ENCODE assay signal across 21 mouse cellular contexts in genomic region chr16:90907250-90907649, GRCm38 (mm10). TPM values are rescaled to one million over a fixed set of nuclear protein-coding genes. Genes with fewer than 3 reads are reported as not detected.
DNase-seq lines count a peak whose midpoint lies in the region; TF ChIP-seq lines count a peak whose summit lies in the region.
"Had no signal": no experiment of that assay in that cellular context is flagged by ENCODE, and none has a peak within 500 bp of the region (broad histone marks: within the 10 kb centered on the region; RNA-seq: fewer than 3 reads in every experiment).

No protein-coding gene starts in this region.

- H3K4me3 ChIP-seq in CH12.LX (replicated peaks in 1 of 3; ENCODE audit: low read depth in 2 of 3, low read length in 2 of 3, poor library complexity in 1 of 3): no peak overlapping the region
- H3K4me3 ChIP-seq in MEL (ENCODE audit: control insufficient read depth in 1 of 2, insufficient read depth in 1 of 2, low read depth in 2 of 2, low read length in 2 of 2): no peak overlapping the region

- dilution Hi-C loops in CH12.LX (cut with MboI; ENCODE audit: extremely low pct_ligation_motif_present, extremely low pct_unique_long_range_greater_than_20kb, low sequenced_read_pairs): no loop called here

- H3K9ac ChIP-seq in CH12.LX (ENCODE audit: insufficient read depth, low read depth) (no peak overlapping the region), MEL (ENCODE audit: control insufficient read depth, low read depth, low read length, poor library complexity, severe bottlenecking) (no peak overlapping the region)

- H3K79me2 ChIP-seq in CH12.LX (replicated peaks; ENCODE audit: control insufficient read depth, extremely low read depth, insufficient read depth, poor library complexity, severe bottlenecking): no peaks in the 10 kb centered on the region
- H3K79me2 ChIP-seq in MEL (ENCODE audit: control insufficient read depth, insufficient read depth, low read length, poor library complexity): no peaks in the 10 kb centered on the region

- in situ Hi-C loops in CH12.LX (cut with MboI; ENCODE audit: low pct_ligation_motif_present, low pct_unique_long_range_greater_than_20kb, low sequenced_read_pairs): no loop called here

- H3K4me1 ChIP-seq in CH12.LX (ENCODE audit: control insufficient read depth in 1 of 2, insufficient read depth in 2 of 2) (peaks cover 0 to 20% of the 10 kb centered on the region in 2 experiments; a peak in 3 of 4 replicates), MEL (ENCODE audit: control insufficient read depth in 1 of 2, insufficient read depth in 2 of 2, low read length in 2 of 2) (peaks cover 0 to 11% of the 10 kb centered on the region in 2 experiments; a peak in 2 of 4 replicates)

- H3K36me3 ChIP-seq in CH12.LX (replicated peaks in 1 of 2; ENCODE audit: control insufficient read depth in 1 of 2, insufficient read depth in 1 of 2, low read length in 1 of 2) (no peaks in the 10 kb centered on the region), MEL (ENCODE audit: control insufficient read depth in 1 of 2, insufficient read depth in 2 of 2, low read length in 2 of 2) (peaks cover 0 to 4% of the 10 kb centered on the region in 2 experiments; a peak in 2 of 4 replicates)
- H3K36me3 ChIP-seq: G1E had no signal

- TF ChIP-seq RAD21 in CH12.LX (IDR thresholded peaks at IDR 0.05; ENCODE audit: low read depth, low read length) (no peak), MEL (IDR thresholded peaks at IDR 0.05; ENCODE audit: low read depth, low read length) (no peak)

- no peak for TF ChIP-seq POLR2A in CH12.LX (IDR thresholded peaks at IDR 0.05; ENCODE audit: low read depth, low read length)
- no peak for TF ChIP-seq POLR2A in MEL (IDR thresholded peaks at IDR 0.05; ENCODE audit: control insufficient read depth in 1 of 2, insufficient read depth in 1 of 2, low read depth in 1 of 2, low read length in 2 of 2, poor library complexity in 1 of 2)

- DNase-seq in 416B (ENCODE audit: low read depth): peak; percentile 28
- DNase-seq in CH12.LX (ENCODE audit: extremely low read depth): peak; percentile 78
- no peak for DNase-seq in MEL (ENCODE audit: low read depth, low spot score)
- DNase-seq in heart, adult 11 months: no peak
- no peak for DNase-seq in kidney, postnatal 14 days
- DNase-seq in urinary bladder, adult 2 months (ENCODE audit: low spot score): no peak
- DNase-seq: adrenal gland, adult 2 months; adrenal gland, adult 8-10 months; adrenal gland, postnatal 10 days; adrenal gland, postnatal 14 days; adrenal gland, postnatal 25 days; adrenal gland, postnatal 36 days; B cell, adult 2 months; cerebellum, adult 11 months; cerebellum, adult 11-12 months; cerebellum, adult 18-20 months; cerebellum, adult 2 months; cerebellum, adult 8-10 months; cerebellum, adult 9-10 months had no signal

- TF ChIP-seq CTCF in CH12.LX (conservative IDR thresholded peaks at IDR 0.05 in 1 of 2, IDR thresholded peaks at IDR 0.05 in 1 of 2; ENCODE audit: low read depth in 2 of 2, low read length in 2 of 2): no peak
- TF ChIP-seq CTCF in MEL (IDR thresholded peaks at IDR 0.05 in 2 of 3, conservative IDR thresholded peaks at IDR 0.05 in 1 of 3; ENCODE audit: control insufficient read depth in 1 of 3, insufficient read depth in 1 of 3, low read depth in 2 of 3, low read length in 3 of 3, poor library complexity in 1 of 3, severe bottlenecking in 1 of 3): no peak

- H3K27ac ChIP-seq in CH12.LX (ENCODE audit: insufficient read depth, low read depth) (no peak overlapping the region), MEL (ENCODE audit: control insufficient read depth, low read depth, low read length) (no peak overlapping the region)

- peak overlapping the region; percentile 23 for H3K4me2 ChIP-seq in CH12.LX (ENCODE audit: insufficient read depth, low read depth, poor library complexity, severe bottlenecking)

- peaks cover 2% of the 10 kb centered on the region for H3K9me3 ChIP-seq in CH12.LX (replicated peaks; ENCODE audit: low read length)
- no peaks in the 10 kb centered on the region for H3K9me3 ChIP-seq in MEL (replicated peaks; ENCODE audit: insufficient read depth, low read length)
- H3K9me3 ChIP-seq: G1E had no signal

- H3K27me3 ChIP-seq in CH12.LX (replicated peaks): peaks cover 85% of the 10 kb centered on the region
- no peaks in the 10 kb centered on the region; a peak in 1 of 4 replicates for H3K27me3 ChIP-seq in MEL (ENCODE audit: control insufficient read depth in 1 of 2, insufficient read depth in 2 of 2, low read length in 2 of 2)
- H3K27me3 ChIP-seq: Patski had no signal

- TF ChIP-seq EP300 in CH12.LX (IDR thresholded peaks at IDR 0.05; ENCODE audit: low read length) (peak; percentile 72), MEL (IDR thresholded peaks at IDR 0.05; ENCODE audit: low read depth in 1 of 2, low read length in 2 of 2) (no peak)

TF ChIP-seq in CH12.LX, 34 proteins besides CTCF, POLR2A, EP300 and RAD21:
- TF ChIP-seq SIN3A (IDR thresholded peaks at IDR 0.05; ENCODE audit: low read length) (peak; percentile 20; the same call in 1 of the 2 replicates), CHD2 (IDR thresholded peaks at IDR 0.05; ENCODE audit: low read length) (peak; percentile 83), TBP (conservative IDR thresholded peaks at IDR 0.05; ENCODE audit: low read depth, low read length) (no peak), MAFK (IDR thresholded peaks at IDR 0.05; ENCODE audit: insufficient replicate concordance, low read length) (peak; percentile 91), MEF2A (IDR thresholded peaks at IDR 0.05; ENCODE audit: borderline replicate concordance, low read depth, low read length) (peak; percentile 63), IRF4 (IDR thresholded peaks at IDR 0.05; ENCODE audit: low read depth, low read length) (peak; percentile 69), ETS1 (conservative IDR thresholded peaks at IDR 0.05; ENCODE audit: low read depth, low read length) (peak; percentile 51), NELFE (IDR thresholded peaks at IDR 0.05; ENCODE audit: low read depth, low read length) (no peak), MAX (IDR thresholded peaks at IDR 0.05; ENCODE audit: low read length) (no peak), MAZ (IDR thresholded peaks at IDR 0.05; ENCODE audit: low read depth, low read length) (no peak), TCF12 (IDR thresholded peaks at IDR 0.05; ENCODE audit: low read depth, low read length) (peak; percentile 15; the same call in 1 of the 2 replicates), BHLHE40 (IDR thresholded peaks at IDR 0.05; ENCODE audit: low read depth, low read length) (peak; percentile 75), MXI1 (IDR thresholded peaks at IDR 0.05; ENCODE audit: low read depth, low read length) (no peak), ELF1 (IDR thresholded peaks at IDR 0.05; ENCODE audit: low read depth, low read length) (0 out of 2 replicates have a peak, but pooled peaks have one; percentile 20)

TF ChIP-seq in MEL, 35 proteins besides CTCF, POLR2A, EP300 and RAD21:
- TF ChIP-seq NRF1 (IDR thresholded peaks at IDR 0.05; ENCODE audit: insufficient read depth, low read depth, low read length, poor library complexity, severe bottlenecking): no peak
- no peak for TF ChIP-seq GABPA (IDR thresholded peaks at IDR 0.05; ENCODE audit: low read depth, low read length)
- TF ChIP-seq SMC3 (IDR thresholded peaks at IDR 0.05; ENCODE audit: low read depth, low read length): no peak
- TF ChIP-seq RCOR1 (IDR thresholded peaks at IDR 0.05; ENCODE audit: low read depth, low read length): 0 out of 2 replicates have a peak, but pooled peaks have one; percentile 11

RNA-seq across cellular contexts. Expression of gene Cfap298, which starts 27.7 kb away (rescaled TPM):
- total RNA-seq in CH12.LX (2012; rRNA removed): 67.0 and 69.0 TPM in 2 replicates
- 41.8 and 55.9 TPM in 2 replicates for total RNA-seq in CH12.LX (2014; rRNA removed)
- 127 and 160 TPM in 2 replicates for polyA plus RNA-seq in CH12.LX (2012; ENCODE audit: insufficient read length, low read depth)
- 65.9 and 68.5 TPM in 2 replicates for total RNA-seq in MEL (2012; rRNA removed)
- 100 to 1,000 TPM in 1 of 2 experiments, not detected in 1; 117 TPM for polyA plus RNA-seq in MEL (2012; ENCODE audit: insufficient read depth in 1 of 2, insufficient read length in 2 of 2, low read depth in 1 of 2, low replicate concordance in 2 of 2, missing spikeins in 1 of 2)
- 19.8 and 21.3 TPM in 2 replicates for polyA plus RNA-seq in urinary bladder, adult 2 months (2012; rRNA removed)

Comparison
In these comparisons a context has a peak if more than half of its experiments do, and no peak if none do; other contexts are left out.
1. DNase-seq: peak in 416B (single experiment) and CH12.LX (single experiment); none in MEL (single experiment), heart, adult 11 months (single experiment), kidney, postnatal 14 days (single experiment) and urinary bladder, adult 2 months (single experiment).